Mouse (Mus musculus) embryonic fibroblast, embryonic 13.5 days (primary cell): ENCODE measurements around the gene Calr. TPM values are rescaled to one million over a fixed set of nuclear protein-coding genes. Genes with fewer than 3 reads are reported as not detected.
A peak's percentile ranks its signal among the peaks of the same experiment; 100 is the strongest.

ENCODE experiments used
- H3K27ac ChIP-seq: 2 replicates; pipeline ENCODE4 v1.5.1; 2012; ENCODE audit warnings: low read length, control low read depth, inconsistent platforms; ENCODE audit not compliant: insufficient read depth
- H3K4me1 ChIP-seq: 2 replicates; pipeline ENCODE4 v1.6.1; 2011; ENCODE audit warnings: low read length; ENCODE audit not compliant: control insufficient read depth, insufficient read depth
- H3K4me3 ChIP-seq: 2 replicates; pipeline ENCODE4 v1.5.1; 2011; ENCODE audit warnings: mild to moderate bottlenecking, control low read depth, low read length; ENCODE audit not compliant: insufficient read depth
- CTCF ChIP-seq: IDR thresholded peaks from 2 replicates; pipeline ENCODE4 v1.5.1; 2011; ENCODE audit warnings: mild to moderate bottlenecking, control low read depth, low read length, moderate library complexity, borderline replicate concordance; ENCODE audit not compliant: insufficient read depth
- POLR2A ChIP-seq: IDR thresholded peaks from 2 replicates; pipeline ENCODE4 v1.6.1; 2011; ENCODE audit warnings: low read depth, mild to moderate bottlenecking, control low read depth, low read length, moderate library complexity
- polyA plus RNA-seq: library from polyadenylated mRNA; stranded (reverse); fragments of >200 nt; gene quantifications from 2 replicates; pipeline ENCODE4 v1.2.4, GENCODE M21; 2011; ENCODE audit warnings: low read depth; ENCODE audit not compliant: missing spikeins, insufficient read length

Calr gene
- polyA plus RNA-seq, 1 experiment, result 1,201 TPM

DNA sequence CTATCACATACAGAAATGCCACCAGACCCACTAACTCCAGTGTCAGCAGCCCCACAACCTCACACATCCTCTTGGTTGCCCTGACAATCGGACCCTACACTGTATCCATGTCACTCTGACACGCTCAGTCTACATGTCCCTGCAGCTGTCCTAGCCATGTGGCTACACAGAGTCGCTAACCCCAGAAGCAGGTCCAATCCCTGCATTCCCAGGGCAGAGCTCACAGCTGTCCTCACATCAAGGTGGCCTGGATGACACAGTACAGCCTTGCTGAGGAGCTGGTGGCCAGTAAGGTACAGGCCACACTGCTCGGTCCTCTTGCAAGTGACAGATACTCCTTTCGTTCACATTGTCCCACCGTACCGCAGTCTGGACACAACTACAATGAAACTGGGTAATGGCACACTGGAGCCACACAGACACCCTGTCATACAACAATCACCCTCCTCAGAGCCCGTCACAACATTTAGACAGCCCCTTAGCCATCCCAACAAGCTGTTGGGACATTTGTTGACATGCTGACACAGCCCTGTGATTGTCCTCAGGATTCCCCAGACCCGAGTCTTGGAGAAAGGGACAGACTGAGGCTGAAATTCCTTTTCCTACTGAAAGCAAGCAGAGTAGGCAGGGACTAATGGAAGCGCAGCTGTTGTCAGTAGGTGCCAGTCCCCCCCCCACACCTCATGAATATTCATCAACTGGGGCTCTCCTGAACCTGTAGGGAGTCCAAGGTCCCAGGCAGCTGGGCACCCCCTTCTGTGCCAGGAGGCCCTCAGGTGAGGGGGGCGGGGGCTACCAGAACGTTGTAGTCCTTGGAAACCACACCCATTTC is 37.4 kb downstream of the Calr start:
- TF ChIP-seq CTCF (no peak), POLR2A (no peak)
- H3K4me3 ChIP-seq, result no peak overlapping the region
- no peak overlapping the region for H3K27ac ChIP-seq
- H3K4me1 ChIP-seq, result no peaks in the 10 kb centered on the region

GRCm38 (mm10) chr8:84806031-84806430 is 40.7 kb downstream of the Calr start:
- H3K4me1 ChIP-seq, result no peaks in the 10 kb centered on the region
- H3K4me3 ChIP-seq, result no peak overlapping the region
- TF ChIP-seq POLR2A (no peak; the same call in 1 of the 2 replicates), CTCF (no peak)
- no peak overlapping the region for H3K27ac ChIP-seq

GRCm38 (mm10) chr8:84799999-84800831 is 46.5 kb downstream of the Calr start, which contains the start of gene Nfix:
Nfix (minus strand) TSS chr8:84800344.
- H3K4me3 ChIP-seq, result peak within 1 kb of the TSS; percentile 76
- TF ChIP-seq CTCF, result no peak; the same call in 1 of the 2 replicates
- TF ChIP-seq POLR2A, result peak; percentile 47; the same call in 1 of the 2 replicates
- H3K27ac ChIP-seq, result peak within 1 kb of the TSS; percentile 51
- peaks cover 7% of the 10 kb centered on the region for H3K4me1 ChIP-seq

GRCm38 (mm10) chr8:84799136-84799931 is 47.4 kb downstream of the Calr start:
- peaks cover 13% of the 10 kb centered on the region for H3K4me1 ChIP-seq
- no peak for TF ChIP-seq CTCF
- no peak for TF ChIP-seq POLR2A
- peak overlapping the region; percentile 51 for H3K27ac ChIP-seq
- peak overlapping the region; percentile 76 for H3K4me3 ChIP-seq

DNA sequence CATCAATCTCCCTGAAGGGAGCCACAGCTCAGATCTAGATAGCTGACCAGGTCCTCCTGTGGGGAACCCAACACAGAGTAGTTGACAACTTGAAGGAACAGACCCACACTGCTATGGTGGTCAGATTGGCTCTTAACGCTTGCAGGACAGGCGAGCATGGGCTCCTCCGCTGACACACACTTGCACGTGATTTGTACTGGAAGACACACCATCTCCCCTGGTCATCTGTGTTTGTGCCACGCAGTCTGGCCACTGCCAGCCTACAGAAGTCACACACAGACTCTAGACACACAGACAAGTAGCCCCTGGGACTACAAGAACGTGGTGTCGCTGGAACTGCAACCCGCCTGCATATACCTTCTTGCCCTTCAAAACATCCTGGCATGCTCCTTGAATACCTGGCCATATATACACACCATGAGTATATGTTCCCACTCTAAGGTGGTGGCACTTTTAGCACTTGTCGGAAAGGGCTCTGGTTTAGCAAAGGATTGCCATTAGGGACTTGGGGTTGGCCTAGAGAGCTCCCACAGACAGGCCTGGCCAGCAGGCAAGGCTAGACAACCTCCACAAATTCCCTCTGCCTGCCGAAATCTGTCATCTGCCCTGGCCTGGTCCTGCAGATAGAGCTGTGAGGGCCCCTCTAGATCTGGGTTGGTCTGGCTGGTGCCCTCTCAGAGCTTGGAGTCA is 48.1 kb downstream of the Calr start:
- peak overlapping the region; percentile 76 for H3K4me3 ChIP-seq
- H3K27ac ChIP-seq, result peak overlapping the region; percentile 51
- TF ChIP-seq CTCF (no peak), POLR2A (no peak; the same call in 1 of the 2 replicates)
- peaks cover 13% of the 10 kb centered on the region for H3K4me1 ChIP-seq

GRCm38 (mm10) chr8:84797971-84798370 is 48.8 kb downstream of the Calr start:
- H3K4me1 ChIP-seq, result peaks cover 16% of the 10 kb centered on the region
- peak overlapping the region; percentile 76 for H3K4me3 ChIP-seq
- no peak overlapping the region for H3K27ac ChIP-seq
- TF ChIP-seq POLR2A, result no peak

GRCm38 (mm10) chr8:84797256-84797797 is 49.4 kb downstream of the Calr start:
- no peak for TF ChIP-seq POLR2A
- TF ChIP-seq CTCF, result no peak
- no peak overlapping the region for H3K27ac ChIP-seq
- H3K4me3 ChIP-seq, result no peak overlapping the region
- H3K4me1 ChIP-seq, result peaks cover 22% of the 10 kb centered on the region

- Histone ChIP-seq H3K27ac (peak overlapping the region; percentile 36), H3K4me1 (peaks cover 25% of the 10 kb centered on the region; the same call in 1 of the 2 replicates), H3K4me3 (no peak overlapping the region)
- no peak for TF ChIP-seq CTCF
- no peak for TF ChIP-seq POLR2A
Measured at GRCm38 (mm10) chr8:84794486-84794885, 52.2 kb downstream of the Calr start.
